Mouse (Mus musculus) intestine, embryonic 16.5 days (tissue): ENCODE results near the gene Actr5. TPM values are rescaled to one million over a fixed set of nuclear protein-coding genes. Genes with fewer than 3 reads are reported as not detected.

ENCODE experiments used
- microRNA counts: library from miRNA; unstranded; fragments of <30 nt; microRNA quantifications from one replicate; lab custom pipeline; 2016
- microRNA-seq: library from miRNA; unstranded; fragments of <30 nt; microRNA quantifications from one replicate; pipeline ENCODE4, GENCODE M21; 2016
- polyA plus RNA-seq: library from polyadenylated mRNA; unstranded; fragments of >200 nt; fragmentation: Nextera tagmentation; extraction: Ambion mirVana; gene quantifications from 2 replicates; pipeline ENCODE4 v1.2.1, GENCODE M21; 2015

Gene Actr5
- polyA plus RNA-seq, 1 experiment from 2014 or later, result 1.0 TPM

MicroRNAs within 50 kb of the gene (microRNA counts, 519-probe panel; counts per million panel counts)
- 1,065 counts per million, percentile 5 among the panel's probes with 10 or more counts for microRNA mmu-miR-3474 (lab: Ali Mortazavi, UCI)

Small RNAs within 50 kb of the gene (microRNA-seq; reads per million reads assigned to microRNA genes)
- 3.2 reads per million, percentile 8 among the genes with 10 or more reads in this experiment for gene Mir3474

Other genes with a start within 250 kb of the Actr5 start
- 4.6 and 5.7 TPM in 2 replicates for gene Snhg11, start 249.2 kb upstream of the Actr5 start, polyA plus RNA-seq
- 7.5 and 9.4 TPM in 2 replicates for gene Ralgapb, start 215.0 kb upstream of the Actr5 start, polyA plus RNA-seq
- not detected in 2 replicates for gene Adig, start 122.3 kb upstream of the Actr5 start, polyA plus RNA-seq
- 0.22 TPM in 2 replicates for gene Arhgap40, start 112.1 kb upstream of the Actr5 start, polyA plus RNA-seq
- not detected in 2 replicates for gene Slc32a1, start 14.1 kb upstream of the Actr5 start, polyA plus RNA-seq
- 3.5 and 4.0 TPM in 2 replicates for gene Ppp1r16b, start 40.5 kb downstream of the Actr5 start, polyA plus RNA-seq
- gene Fam83d, start 143.2 kb downstream of the Actr5 start, polyA plus RNA-seq, result 39.7 and 45.0 TPM in 2 replicates
- 12.3 and 12.7 TPM in 2 replicates for gene Dhx35, start 169.9 kb downstream of the Actr5 start, polyA plus RNA-seq